Comparison of ENCODE assay signal across 8 mouse cellular contexts in genomic region chr6:86479311-86479710, GRCm38 (mm10). TPM values are rescaled to one million over a fixed set of nuclear protein-coding genes. Genes with fewer than 3 reads are reported as not detected.
DNase-seq lines count a peak whose midpoint lies in the region; ATAC-seq and TF ChIP-seq lines count a peak whose summit lies in the region.

No protein-coding gene starts in this region.

- DNase-seq in cerebellum, adult 11-12 months: peak; percentile 53
- peak; percentile 42 for DNase-seq in embryo, embryonic 11 days
- no peak for DNase-seq in liver, embryonic 13.5 days
- DNase-seq in left cerebral cortex, adult 2 months (ENCODE audit: extremely low spot score in 1 of 2, low spot score in 2 of 2): no peak
- no peak for DNase-seq in frontal cortex, postnatal 36 days (ENCODE audit: low spot score in 2 of 2)
- no peak for DNase-seq in c-Kit-positive CD71-positive TER-119-positive erythroid progenitor cells, embryonic 14.5 days (ENCODE audit: low spot score)

- peak overlapping the region; percentile 20; the same call in 1 of the 2 replicates for H3K27ac ChIP-seq in hindbrain, embryonic 13.5 days
- H3K27ac ChIP-seq in liver, embryonic 13.5 days: peak overlapping the region; percentile 54
- no peak overlapping the region for H3K27ac ChIP-seq in left cerebral cortex, adult 2 months

- no peaks in the 10 kb centered on the region for H3K9me3 ChIP-seq in hindbrain, embryonic 13.5 days
- H3K9me3 ChIP-seq in liver, embryonic 13.5 days (replicated peaks): no peaks in the 10 kb centered on the region

- H3K9ac ChIP-seq in hindbrain, embryonic 13.5 days: no peak overlapping the region; the same call in 1 of the 2 replicates
- peak overlapping the region; percentile 17; the same call in 1 of the 2 replicates for H3K9ac ChIP-seq in liver, embryonic 13.5 days

- no peak for TF ChIP-seq CTCF in left cerebral cortex, adult 2 months (IDR thresholded peaks at IDR 0.05)

- H3K27me3 ChIP-seq in hindbrain, embryonic 13.5 days: no peaks in the 10 kb centered on the region
- H3K27me3 ChIP-seq in liver, embryonic 13.5 days: no peaks in the 10 kb centered on the region

- no peaks in the 10 kb centered on the region for H3K36me3 ChIP-seq in hindbrain, embryonic 13.5 days
- H3K36me3 ChIP-seq in liver, embryonic 13.5 days: no peaks in the 10 kb centered on the region

- H3K4me3 ChIP-seq in hindbrain, embryonic 13.5 days: no peak overlapping the region
- H3K4me3 ChIP-seq in liver, embryonic 13.5 days (replicated peaks): no peak overlapping the region
- H3K4me3 ChIP-seq in left cerebral cortex, adult 2 months: no peak overlapping the region

- H3K4me1 ChIP-seq in hindbrain, embryonic 13.5 days (replicated peaks): peaks cover 22% of the 10 kb centered on the region
- H3K4me1 ChIP-seq in liver, embryonic 13.5 days (replicated peaks): peaks cover 51% of the 10 kb centered on the region

- 63% methylated on average over 3 of the region's 3 CpGs for whole genome bisulfite sequencing in hindbrain, embryonic 13.5 days
- WGBS in liver, embryonic 13.5 days (ENCODE audit: insufficient replicate concordance): 60% methylated on average over 3 of the region's 3 CpGs

- no peak overlapping the region for H3K4me2 ChIP-seq in hindbrain, embryonic 13.5 days
- H3K4me2 ChIP-seq in liver, embryonic 13.5 days: no peak overlapping the region

- ATAC-seq in cerebellum, adult (ENCODE audit: insufficient number of reproducible peaks, low FRiP score, low TSS enrichment): no peak
- ATAC-seq in hindbrain, embryonic 13.5 days (ENCODE audit: low FRiP score): no peak
- no peak for ATAC-seq in liver, embryonic 13.5 days (ENCODE audit: low read depth)

- intact Hi-C loops in left cerebral cortex, adult 2 months (cut with DNase I): no loop called here

RNA-seq across cellular contexts. Expression of gene C87436, which starts 41.1 kb away (rescaled TPM):
- polyA plus RNA-seq in hindbrain, embryonic 13.5 days (2015; fragmentation: Nextera tagmentation; extraction: Ambion mirVana): 25.7 and 28.0 TPM in 2 replicates
- polyA plus RNA-seq in liver, embryonic 13.5 days (2015; fragmentation: Nextera tagmentation; extraction: Ambion mirVana): 12.4 and 14.5 TPM in 2 replicates
- 10 to 100 TPM; 19.3 to 24.7 TPM for total RNA-seq in left cerebral cortex, adult 2 months (2021)

RNA-seq across cellular contexts. Expression of gene Pcbp1, which starts 46.8 kb away (rescaled TPM):
- polyA plus RNA-seq in hindbrain, embryonic 13.5 days (2015; fragmentation: Nextera tagmentation; extraction: Ambion mirVana): 268 and 333 TPM in 2 replicates
- 327 and 339 TPM in 2 replicates for polyA plus RNA-seq in liver, embryonic 13.5 days (2015; fragmentation: Nextera tagmentation; extraction: Ambion mirVana)
- 100 to 1,000 TPM; 174 to 176 TPM for total RNA-seq in left cerebral cortex, adult 2 months (2021)

RNA-seq across cellular contexts. Expression of gene Gm44790, which starts 52.9 kb away (rescaled TPM):
- 0.52 TPM in 1 of 2 replicates, not detected in the other for polyA plus RNA-seq in hindbrain, embryonic 13.5 days (2015; fragmentation: Nextera tagmentation; extraction: Ambion mirVana)
- polyA plus RNA-seq in liver, embryonic 13.5 days (2015; fragmentation: Nextera tagmentation; extraction: Ambion mirVana): not detected in 2 replicates
- total RNA-seq in left cerebral cortex, adult 2 months (2021): not detected

Comparison
In these comparisons a context has a peak if more than half of its experiments do, and no peak if none do; other contexts are left out.
1. DNase-seq: peak in cerebellum, adult 11-12 months (single experiment) and embryo, embryonic 11 days (single experiment); none in liver, embryonic 13.5 days (single experiment), left cerebral cortex, adult 2 months (0 of 2), frontal cortex, postnatal 36 days (0 of 2) and c-Kit-positive CD71-positive TER-119-positive erythroid progenitor cells, embryonic 14.5 days (single experiment).